Mouse (Mus musculus) kidney, embryonic 14.5 days (tissue): ENCODE measurements around the gene Crmp1. TPM values are rescaled to one million over a fixed set of nuclear protein-coding genes. Genes with fewer than 3 reads are reported as not detected.

Experiments
- ATAC-seq: fragments of 200-750 bp; cut with Nextera tagmentation; 2 replicates; pipeline ENCODE4 v1.8.0; 2017; ENCODE audit warnings: moderate number of reproducible peaks, mild to moderate bottlenecking, moderate TSS enrichment, moderate library complexity; ENCODE audit not compliant: low FRiP score, low TSS enrichment
- H3K27ac ChIP-seq: fragments of 300-500 bp; sonication (generic); 2 replicates; pipeline ENCODE4 v1.5.1; 2014; ENCODE audit warnings: low read depth, mild to moderate bottlenecking, low read length, moderate library complexity, mixed read lengths
- H3K27me3 ChIP-seq: fragments of 300-500 bp; sonication (generic); 2 replicates; pipeline ENCODE4 v1.6.1; 2014; ENCODE audit warnings: mild to moderate bottlenecking, low read length; ENCODE audit not compliant: control insufficient read depth, insufficient read depth
- H3K36me3 ChIP-seq: fragments of 300-500 bp; sonication (generic); 2 replicates; pipeline ENCODE4 v1.6.1; 2014; ENCODE audit warnings: low read length, mixed read lengths; ENCODE audit not compliant: control insufficient read depth, insufficient read depth
- H3K4me1 ChIP-seq: fragments of 300-500 bp; sonication (generic); 2 replicates; pipeline ENCODE4 v1.6.1; 2014; ENCODE audit warnings: low read length, mixed read lengths; ENCODE audit not compliant: control insufficient read depth, insufficient read depth
- H3K4me2 ChIP-seq: fragments of 300-500 bp; sonication (generic); replicated peaks from 2 replicates; pipeline ENCODE4 v1.6.1; 2014; ENCODE audit warnings: low read depth, mild to moderate bottlenecking, low read length
- H3K4me3 ChIP-seq: fragments of 300-500 bp; sonication (generic); 2 replicates; pipeline ENCODE4 v1.5.1; 2014; ENCODE audit warnings: mild to moderate bottlenecking, low read length
- H3K9ac ChIP-seq: fragments of 300-500 bp; sonication (generic); 2 replicates; pipeline ENCODE4 v1.6.1; 2014; ENCODE audit warnings: low read depth, mild to moderate bottlenecking, low read length, moderate library complexity
- H3K9me3 ChIP-seq: fragments of 300-500 bp; sonication (generic); 2 replicates; pipeline ENCODE4 v1.6.1; 2016; ENCODE audit warnings: low read length; ENCODE audit not compliant: control insufficient read depth
- WGBS: fragments of 180-500 bp; shearing (Covaris S2); extraction: QIAGEN DNeasy Blood & Tissue Kit; methylation state at CpG from one replicate; pipeline ENCODE4 v1.1.7; 2014; 5-methylcytosine and 5-hydroxymethylcytosine counted together
- polyA plus RNA-seq: library from polyadenylated mRNA; unstranded; fragments of >200 nt; fragmentation: Nextera tagmentation; extraction: Ambion mirVana; gene quantifications from 2 replicates; pipeline ENCODE4 v1.2.1, GENCODE M21; 2014

The Crmp1 gene
- polyA plus RNA-seq, 1 experiment from 2014 or later = 12.0 TPM

GRCm38 (mm10) chr5:37298370-37298769 lies 56.6 kb downstream of the Crmp1 start:
- H3K4me2 ChIP-seq = no peak overlapping the region
- no peak overlapping the region for H3K27ac ChIP-seq
- no peaks in the 10 kb centered on the region for H3K27me3 ChIP-seq
- H3K36me3 ChIP-seq = peaks cover 8% of the 10 kb centered on the region; the same call in 1 of the 2 replicates
- no peak overlapping the region for H3K9ac ChIP-seq
- no peaks in the 10 kb centered on the region for H3K4me1 ChIP-seq
- no peak for ATAC-seq
- 27% methylated on average over 7 of the region's 7 CpGs for WGBS
- H3K9me3 ChIP-seq = no peaks in the 10 kb centered on the region
- no peak overlapping the region for H3K4me3 ChIP-seq

DNA sequence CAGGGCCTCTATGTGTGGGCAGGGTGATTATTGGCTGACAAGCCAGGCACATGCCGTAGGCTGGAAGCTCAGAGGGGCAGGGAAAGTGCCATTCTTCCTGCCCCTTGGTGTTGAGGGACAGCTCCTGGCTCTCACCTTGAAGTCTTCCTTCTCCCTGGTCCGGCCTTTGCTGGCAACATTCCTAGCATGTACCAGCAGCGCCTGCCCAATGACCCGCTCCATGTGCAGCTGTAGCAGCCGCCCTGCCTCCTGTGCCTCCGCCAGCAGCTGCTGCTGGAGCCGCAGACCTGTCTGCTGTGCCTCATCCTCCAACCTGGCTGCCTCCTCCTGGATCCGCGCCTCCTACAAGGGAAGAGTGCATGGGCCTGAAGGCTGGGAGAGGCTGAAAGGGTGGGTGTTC lies 68.3 kb downstream of the Crmp1 start:
- WGBS = 94% methylated on average over 9 of the region's 9 CpGs
- ATAC-seq = no peak

DNA sequence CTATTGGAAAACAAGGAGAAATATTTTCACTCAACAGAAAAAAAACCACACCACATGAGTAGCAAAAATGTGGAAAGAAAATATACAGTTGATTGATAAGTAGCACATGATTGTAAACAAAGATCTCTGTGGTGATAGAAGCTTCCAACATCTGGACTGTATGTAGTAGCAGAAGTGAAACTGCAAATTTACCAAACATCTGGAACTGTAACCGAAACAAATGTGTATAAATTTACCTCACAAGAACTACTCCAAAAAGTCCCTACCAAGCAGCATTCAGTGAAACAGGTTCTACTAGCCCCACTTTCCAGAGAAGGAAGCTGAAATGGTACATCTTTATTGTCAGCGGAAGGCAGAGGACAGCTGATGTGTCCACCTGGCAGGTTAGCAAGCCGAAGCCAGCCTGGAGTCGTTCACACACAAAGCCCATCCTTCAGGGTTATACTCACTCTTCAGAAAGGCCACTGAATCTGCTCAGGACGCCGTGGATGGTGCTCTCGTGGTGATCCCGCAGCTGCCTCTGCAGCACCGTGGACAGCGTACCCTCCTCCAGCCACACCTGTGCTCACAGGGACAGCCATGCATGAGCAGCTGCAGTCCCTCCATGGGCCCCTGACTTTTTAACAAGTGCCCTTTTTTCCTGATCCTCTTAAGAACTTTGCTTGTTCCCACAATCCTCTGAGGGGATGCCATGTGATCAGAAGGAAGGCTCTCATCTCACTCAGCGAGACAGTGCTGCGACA lies 71.4 kb downstream of the Crmp1 start:
- no peak for ATAC-seq
- WGBS = 85% methylated on average over 12 of the region's 12 CpGs
- Histone ChIP-seq H3K9me3 (0 out of 2 replicates have a peak, but pooled peaks cover 3% of the 10 kb centered on the region), H3K9ac (no peak overlapping the region), H3K27me3 (no peaks in the 10 kb centered on the region), H3K36me3 (peaks cover 54% of the 10 kb centered on the region), H3K4me2 (no peak overlapping the region), H3K4me3 (no peak overlapping the region), H3K4me1 (no peaks in the 10 kb centered on the region), H3K27ac (no peak overlapping the region)

More for the DNA sequence above, 68.3 kb downstream of the Crmp1 start:
- no peak overlapping the region for H3K4me3 ChIP-seq
- H3K27me3 ChIP-seq = no peaks in the 10 kb centered on the region
- no peaks in the 10 kb centered on the region for H3K4me1 ChIP-seq
- no peaks in the 10 kb centered on the region for H3K9me3 ChIP-seq
- H3K27ac ChIP-seq = no peak overlapping the region
- H3K4me2 ChIP-seq = no peak overlapping the region
- peaks cover 38% of the 10 kb centered on the region for H3K36me3 ChIP-seq
- H3K9ac ChIP-seq = no peak overlapping the region

GRCm38 (mm10) chr5:37318715-37319114 lies 77.0 kb downstream of the Crmp1 start:
- no peaks in the 10 kb centered on the region for H3K4me1 ChIP-seq
- no peaks in the 10 kb centered on the region for H3K27me3 ChIP-seq
- ATAC-seq = no peak
- no peak overlapping the region for H3K9ac ChIP-seq
- H3K4me3 ChIP-seq = no peak overlapping the region
- H3K27ac ChIP-seq = no peak overlapping the region
- H3K36me3 ChIP-seq = peaks cover 49% of the 10 kb centered on the region
- 0 out of 2 replicates have a peak, but pooled peaks cover 3% of the 10 kb centered on the region for H3K9me3 ChIP-seq
- H3K4me2 ChIP-seq = no peak overlapping the region
- WGBS = 92% methylated on average over 6 of the region's 6 CpGs

- ATAC-seq = no peak
- Histone ChIP-seq H3K4me2 (no peak overlapping the region), H3K9me3 (0 out of 2 replicates have a peak, but pooled peaks cover 3% of the 10 kb centered on the region), H3K9ac (no peak overlapping the region), H3K4me1 (no peaks in the 10 kb centered on the region), H3K27me3 (no peaks in the 10 kb centered on the region), H3K27ac (no peak overlapping the region), H3K4me3 (no peak overlapping the region), H3K36me3 (peaks cover 48% of the 10 kb centered on the region)
- WGBS = 68% methylated on average over 3 of the region's 3 CpGs
Observed at GRCm38 (mm10) chr5:37320174-37320573, 78.4 kb downstream of the Crmp1 start.

- 95% methylated on average over 4 of the region's 4 CpGs for WGBS
- Histone ChIP-seq H3K9ac (no peak overlapping the region), H3K4me3 (no peak overlapping the region), H3K4me1 (no peaks in the 10 kb centered on the region), H3K9me3 (0 out of 2 replicates have a peak, but pooled peaks cover 3% of the 10 kb centered on the region), H3K27ac (no peak overlapping the region), H3K4me2 (no peak overlapping the region), H3K27me3 (no peaks in the 10 kb centered on the region), H3K36me3 (peaks cover 46% of the 10 kb centered on the region)
- no peak for ATAC-seq
Observed at GRCm38 (mm10) chr5:37320761-37321160, 79.0 kb downstream of the Crmp1 start.

GRCm38 (mm10) chr5:37326675-37327074 lies 84.9 kb downstream of the Crmp1 start:
- Histone ChIP-seq H3K9me3 (no peaks in the 10 kb centered on the region), H3K4me2 (no peak overlapping the region), H3K9ac (no peak overlapping the region), H3K4me1 (no peaks in the 10 kb centered on the region), H3K27me3 (no peaks in the 10 kb centered on the region), H3K4me3 (no peak overlapping the region), H3K36me3 (peaks cover 53% of the 10 kb centered on the region), H3K27ac (no peak overlapping the region)
- no peak for ATAC-seq
- WGBS = 89% methylated on average over 6 of the region's 6 CpGs

DNA sequence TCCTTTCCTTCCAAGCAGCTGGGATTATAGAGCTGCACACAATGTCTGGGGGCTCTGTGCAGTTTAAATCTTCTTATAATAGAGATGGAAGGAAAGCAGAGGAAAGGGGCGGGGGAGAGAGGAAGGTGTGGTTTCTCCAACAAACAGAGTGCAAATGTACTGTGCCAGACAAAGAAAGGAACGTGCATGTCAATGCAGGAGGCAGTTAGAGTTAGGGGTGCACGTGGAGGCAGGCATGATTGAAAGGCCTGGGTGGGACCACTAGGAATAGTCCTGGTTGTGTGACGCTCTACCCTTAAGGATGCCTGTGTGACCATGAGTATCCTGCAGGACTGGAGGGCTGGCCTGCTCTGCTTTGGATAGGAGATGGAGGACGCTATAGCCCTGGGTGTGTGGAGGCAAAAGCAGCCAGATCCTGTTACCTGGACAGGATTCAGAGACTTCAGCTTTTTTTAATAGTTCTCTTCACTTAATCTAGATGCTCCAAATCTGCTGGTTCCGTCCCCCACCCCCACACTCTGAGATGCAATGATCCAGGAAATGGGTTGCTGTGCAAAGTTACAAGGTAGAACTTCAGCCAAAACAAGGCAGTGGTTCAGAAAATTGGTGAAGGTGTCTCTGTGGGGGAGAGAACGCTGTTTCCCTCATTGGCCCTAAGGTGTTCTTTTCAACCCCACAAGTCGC lies 88.9 kb downstream of the Crmp1 start:
- Histone ChIP-seq H3K4me2 (no peak overlapping the region), H3K27ac (0 out of 2 replicates have a peak overlapping the region, but pooled peaks have one; percentile 42), H3K36me3 (peaks cover 29% of the 10 kb centered on the region), H3K27me3 (no peaks in the 10 kb centered on the region), H3K4me1 (no peaks in the 10 kb centered on the region), H3K4me3 (no peak overlapping the region), H3K9ac (no peak overlapping the region), H3K9me3 (no peaks in the 10 kb centered on the region)
- ATAC-seq = no peak
- 86% methylated on average over 8 of the region's 8 CpGs for WGBS

DNA sequence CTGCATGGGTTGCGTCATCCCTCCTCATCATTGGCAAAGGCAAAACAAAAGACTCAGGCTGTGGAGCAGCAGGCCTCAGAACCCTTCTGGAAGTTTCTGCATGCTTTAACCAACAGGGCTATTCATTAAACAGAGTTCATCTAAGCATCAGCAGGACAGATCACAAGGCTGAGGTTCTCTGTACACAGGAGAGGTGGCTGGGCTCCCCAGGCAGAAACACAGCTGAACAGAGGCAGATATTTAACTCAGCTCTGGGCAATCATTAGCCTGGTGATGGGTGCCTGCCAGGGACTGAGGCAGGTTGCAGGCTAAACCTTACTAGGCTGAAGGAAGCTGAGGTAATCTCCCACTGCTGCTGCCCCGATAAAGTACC lies 89.4 kb downstream of the Crmp1 start:
- Histone ChIP-seq H3K36me3 (peaks cover 24% of the 10 kb centered on the region), H3K27ac (peak overlapping the region; percentile 60; the same call in 1 of the 2 replicates), H3K9ac (no peak overlapping the region), H3K4me1 (peaks cover 5% of the 10 kb centered on the region), H3K27me3 (no peaks in the 10 kb centered on the region), H3K4me3 (no peak overlapping the region), H3K9me3 (no peaks in the 10 kb centered on the region), H3K4me2 (no peak overlapping the region)
- peak; percentile 71; the same call in 1 of the 2 replicates for ATAC-seq
- WGBS = 74% methylated on average over 2 of the region's 2 CpGs
